Mouse (Mus musculus) lung, postnatal 25 days (tissue): ENCODE measurements around the gene Sgca.

ENCODE experiments used
- DNase-seq: peaks from one replicate; pipeline ENCODE4 v3.0.0; 2022; ENCODE audit warnings: low spot score

The Sgca gene

GRCm38 (mm10) chr11:95001584-95002347, 25.6 kb upstream of the Sgca start:
- DNase-seq = no peak

- peak; percentile 76 for DNase-seq
Measured at GRCm38 (mm10) chr11:95001058-95001457, 24.9 kb upstream of the Sgca start.

- DNase-seq = peak; percentile 70
Measured at GRCm38 (mm10) chr11:95000548-95000947, 24.4 kb upstream of the Sgca start.

- DNase-seq = no peak
Measured at GRCm38 (mm10) chr11:95000128-95000527, 24.0 kb upstream of the Sgca start.

- DNase-seq = peak; percentile 37
Measured at GRCm38 (mm10) chr11:94998041-94998531, 22.0 kb upstream of the Sgca start.

- DNase-seq = no peak
Measured at GRCm38 (mm10) chr11:94997596-94997995, 21.5 kb upstream of the Sgca start.

- no peak for DNase-seq
Measured at GRCm38 (mm10) chr11:94996984-94997383, 20.9 kb upstream of the Sgca start.

- no peak for DNase-seq
Measured at GRCm38 (mm10) chr11:94996101-94996500, 20.0 kb upstream of the Sgca start.

GRCm38 (mm10) chr11:94994947-94995772, 19.0 kb upstream of the Sgca start:
- DNase-seq = no peak

GRCm38 (mm10) chr11:94994208-94994814, 18.2 kb upstream of the Sgca start:
- DNase-seq = peak; percentile 25

- peak; percentile 77 for DNase-seq
Measured at GRCm38 (mm10) chr11:94992754-94993606, 16.9 kb upstream of the Sgca start.

GRCm38 (mm10) chr11:94992480-94992753, 16.3 kb upstream of the Sgca start:
- no peak for DNase-seq

- DNase-seq = peak; percentile 35
Measured at GRCm38 (mm10) chr11:94991641-94992479, 15.7 kb upstream of the Sgca start.

GRCm38 (mm10) chr11:94990749-94991577, 14.8 kb upstream of the Sgca start, which contains the start of gene Ppp1r9b:
TSS of gene Ppp1r9b (plus strand) at chr11:94991035.
- peak; percentile 95 for DNase-seq

- no peak for DNase-seq
Measured at GRCm38 (mm10) chr11:94990102-94990748, 14.1 kb upstream of the Sgca start.

- DNase-seq = peak; percentile 89
Measured at GRCm38 (mm10) chr11:94989562-94990017, 13.5 kb upstream of the Sgca start.

- no peak for DNase-seq
Measured at GRCm38 (mm10) chr11:94988780-94989561, 12.8 kb upstream of the Sgca start.

- DNase-seq = no peak
Measured at GRCm38 (mm10) chr11:94987851-94988250, 11.7 kb upstream of the Sgca start.
